Mouse (Mus musculus) left cerebral cortex, adult 9 months (tissue): Measurements from ENCODE around the gene Ak2.

ENCODE experiments used
- DNase-seq, 2 experiments: peaks; one replicate each; pipeline ENCODE4 v3.0.0; 2022; ENCODE audit warnings: low spot score in 2 of 2

Ak2 gene

DNA sequence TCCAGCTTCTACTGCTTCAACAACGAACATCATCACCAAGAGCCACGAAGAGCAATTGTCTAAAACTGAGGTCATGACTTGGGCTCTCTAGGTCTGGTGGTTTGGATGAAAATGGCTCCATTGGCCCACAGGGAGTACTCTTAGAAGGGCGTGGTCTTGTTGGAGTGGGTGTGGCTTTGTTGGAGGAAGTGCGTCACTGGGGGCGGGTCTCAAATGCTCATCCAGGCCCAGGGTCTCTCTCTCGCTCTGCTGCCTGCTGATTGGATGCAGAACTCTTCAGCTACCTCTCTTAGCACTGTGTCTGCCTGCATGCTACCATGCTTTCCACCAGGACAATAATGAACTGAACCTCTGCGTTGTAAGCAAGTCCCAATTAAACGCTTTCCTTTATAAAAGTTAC, 17.1 kb upstream of the Ak2 start:
- no peak for DNase-seq

DNA sequence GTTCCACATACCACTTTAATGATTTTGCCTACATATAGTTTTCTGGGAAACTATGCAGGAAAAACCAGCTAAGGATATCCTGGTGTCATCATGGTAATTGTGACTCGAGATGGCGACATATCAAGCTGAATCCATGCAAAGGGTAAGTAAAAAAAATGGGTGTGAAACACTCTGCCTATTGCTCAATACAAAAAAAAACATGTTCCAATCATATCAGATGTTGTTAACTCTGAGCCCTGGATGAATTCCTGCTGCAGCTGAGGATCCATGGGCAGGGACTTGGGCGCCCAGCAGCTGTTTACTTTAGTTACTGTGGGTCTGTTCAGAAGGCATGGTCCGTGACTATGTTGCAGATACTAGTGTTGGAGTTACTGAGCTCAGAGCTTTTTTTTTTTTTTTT, 15.2 kb upstream of the Ak2 start:
- DNase-seq: no peak

GRCm38 (mm10) chr4:128977217-128977616, 14.5 kb upstream of the Ak2 start:
- no peak for DNase-seq

GRCm38 (mm10) chr4:128978634-128979033, 13.1 kb upstream of the Ak2 start:
- DNase-seq: no peak

DNA sequence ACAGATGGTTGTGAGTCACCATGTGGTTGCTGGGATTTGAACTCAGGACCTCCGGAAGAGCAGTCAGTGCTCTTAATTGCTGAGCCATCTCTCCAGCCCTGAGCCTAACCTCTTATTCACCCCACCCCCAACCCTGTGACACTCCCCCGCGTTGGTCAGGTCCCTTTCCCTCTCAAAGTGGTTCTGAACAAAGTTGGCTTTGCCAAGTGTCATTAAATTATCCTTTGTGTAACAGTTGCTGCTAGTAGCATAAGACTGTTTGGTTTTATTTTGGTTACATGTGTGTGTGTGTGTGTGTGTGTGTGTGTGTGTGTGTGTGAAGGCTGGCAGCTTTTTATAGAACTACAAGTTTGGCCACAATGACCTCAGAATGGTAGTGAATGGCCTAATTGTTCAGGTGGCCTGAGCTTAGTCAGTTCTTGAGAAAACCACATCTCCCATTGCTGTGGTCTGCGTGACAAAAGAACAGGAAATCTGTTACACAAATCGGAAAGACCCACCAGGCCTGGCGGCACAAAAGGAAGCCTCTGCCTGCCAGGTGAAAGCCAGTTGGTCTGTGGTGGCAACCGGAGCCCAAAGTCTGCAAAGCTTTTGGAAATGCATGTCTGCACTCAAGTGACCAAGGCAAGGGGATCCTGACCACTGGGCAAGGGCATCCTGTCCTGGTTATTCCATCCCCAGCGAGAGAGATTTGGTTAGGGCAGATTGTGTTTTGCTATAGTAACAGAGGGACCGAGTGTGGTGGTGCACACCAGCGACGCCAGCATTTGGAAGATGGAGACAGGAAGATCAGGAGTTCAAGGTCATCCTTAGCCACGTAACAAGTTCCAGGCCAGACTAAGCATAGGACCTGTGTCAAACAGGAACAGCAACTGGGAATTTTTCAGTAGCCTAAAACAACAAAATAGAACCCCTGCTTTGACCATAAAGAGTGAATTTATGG, 10.6 kb upstream of the Ak2 start:
- no peak for DNase-seq

DNA sequence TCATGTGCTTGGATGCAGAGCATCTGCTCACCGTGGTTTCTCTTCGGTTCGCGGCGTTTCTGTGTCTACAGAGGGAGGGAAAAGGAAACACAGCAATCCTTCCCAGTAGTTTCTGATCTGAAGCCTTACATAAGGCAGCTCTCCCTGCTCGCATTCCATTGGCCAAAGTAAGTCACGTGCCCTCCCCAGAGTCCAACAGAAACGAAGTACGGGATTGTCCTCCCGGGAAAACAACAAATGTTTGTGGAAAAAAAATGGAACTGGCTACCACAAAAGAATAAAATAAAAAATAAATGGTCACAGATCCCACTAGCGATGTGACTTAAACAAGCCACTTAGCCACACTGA, 10.0 kb upstream of the Ak2 start:
- DNase-seq: no peak

GRCm38 (mm10) chr4:128983151-128983550, 8.6 kb upstream of the Ak2 start:
- no peak for DNase-seq

GRCm38 (mm10) chr4:128983656-128984055, 8.1 kb upstream of the Ak2 start:
- no peak for DNase-seq

DNA sequence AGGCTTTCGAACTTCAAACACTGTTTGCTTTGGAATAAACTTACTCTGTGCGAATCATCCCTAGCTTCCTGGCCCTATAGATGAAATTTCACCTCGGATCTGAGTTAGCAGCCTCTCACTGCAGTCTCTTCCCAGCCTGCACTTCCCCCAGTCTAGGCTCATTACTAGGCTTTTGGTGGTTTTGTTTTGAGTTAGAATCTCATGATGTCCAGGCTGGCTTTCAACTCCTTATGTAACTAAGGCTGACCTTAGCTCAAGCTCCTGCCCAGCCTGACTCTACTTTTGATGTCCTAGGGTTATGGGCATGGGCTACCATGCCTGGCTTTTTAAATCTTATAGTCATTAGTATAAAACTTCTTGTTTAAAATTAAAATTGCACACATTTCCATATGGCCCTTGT, 7.2 kb upstream of the Ak2 start:
- no peak for DNase-seq

- no peak for DNase-seq
These were observed 2.8 kb upstream of the Ak2 start for GRCm38 (mm10) chr4:128988911-128989310.

DNA sequence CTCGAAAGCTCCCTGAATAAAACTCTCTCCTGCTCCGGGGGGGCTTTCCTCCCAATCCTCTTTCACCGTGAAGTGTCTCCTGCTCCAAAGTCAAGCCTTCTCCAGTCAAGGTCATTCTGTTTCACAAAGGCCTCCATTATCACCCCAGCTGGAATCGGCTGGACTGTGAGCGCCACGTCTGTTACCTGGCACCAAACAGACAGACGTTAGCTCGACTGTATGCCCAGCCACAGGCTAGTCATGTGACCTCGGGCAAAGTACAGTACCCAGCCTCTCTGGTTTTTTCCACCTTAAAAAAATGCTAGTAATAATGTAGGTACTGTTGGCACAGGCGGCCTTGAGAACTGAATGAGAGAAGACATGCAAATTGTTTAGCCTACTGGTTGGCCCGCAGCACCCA, 2.1 kb upstream of the Ak2 start:
- no peak for DNase-seq

DNA sequence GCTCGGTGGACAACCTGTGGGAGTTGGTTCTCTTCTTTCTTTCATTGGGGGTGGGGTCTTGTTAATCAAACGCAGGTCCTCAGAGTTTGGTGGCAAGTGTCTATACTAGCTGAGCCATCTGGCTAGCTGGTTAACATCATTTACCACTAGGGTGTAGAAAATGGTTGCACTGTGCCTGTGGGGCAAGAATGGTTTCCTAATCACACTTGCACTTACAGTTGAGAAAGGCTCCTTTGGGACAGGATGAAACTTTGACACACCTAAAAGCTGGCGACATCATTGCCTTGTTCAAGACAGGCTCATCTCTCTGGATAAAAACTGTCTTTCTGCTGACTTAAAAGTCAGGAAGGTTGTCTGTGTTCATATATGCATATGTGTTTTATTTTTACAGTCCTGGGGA, 418 bp downstream of the Ak2 start:
- no peak for DNase-seq

GRCm38 (mm10) chr4:128993025-128993662, 1.4 kb downstream of the Ak2 start:
- peak; percentile 87 to 98 for DNase-seq

GRCm38 (mm10) chr4:128993675-128994074, 1.9 kb downstream of the Ak2 start:
- DNase-seq: no peak

GRCm38 (mm10) chr4:128995238-128995637, 3.5 kb downstream of the Ak2 start:
- DNase-seq: no peak

DNA sequence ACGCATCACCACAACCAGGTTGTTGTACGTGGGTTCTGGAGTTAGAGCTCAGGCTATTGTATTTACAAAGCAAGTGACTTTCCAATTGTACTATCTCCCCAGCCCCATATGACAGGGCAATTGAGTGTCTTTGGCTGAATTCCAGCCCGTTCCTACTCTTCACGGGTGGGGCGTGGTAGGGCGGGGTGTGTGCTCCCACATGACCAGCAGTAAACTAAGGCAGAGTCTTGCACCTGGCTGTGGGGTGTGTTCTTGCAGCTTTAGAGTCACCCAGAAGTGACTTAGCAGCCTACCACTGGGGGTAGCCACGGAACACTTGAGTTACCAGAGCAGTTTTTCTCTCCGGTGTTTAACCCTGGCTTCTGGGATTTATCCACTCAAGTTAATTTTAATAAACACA, 5.5 kb downstream of the Ak2 start:
- DNase-seq: no peak

- no peak for DNase-seq
These were observed 6.6 kb downstream of the Ak2 start for GRCm38 (mm10) chr4:128998401-128998800.

GRCm38 (mm10) chr4:129000786-129001185, 9.0 kb downstream of the Ak2 start:
- no peak for DNase-seq

DNA sequence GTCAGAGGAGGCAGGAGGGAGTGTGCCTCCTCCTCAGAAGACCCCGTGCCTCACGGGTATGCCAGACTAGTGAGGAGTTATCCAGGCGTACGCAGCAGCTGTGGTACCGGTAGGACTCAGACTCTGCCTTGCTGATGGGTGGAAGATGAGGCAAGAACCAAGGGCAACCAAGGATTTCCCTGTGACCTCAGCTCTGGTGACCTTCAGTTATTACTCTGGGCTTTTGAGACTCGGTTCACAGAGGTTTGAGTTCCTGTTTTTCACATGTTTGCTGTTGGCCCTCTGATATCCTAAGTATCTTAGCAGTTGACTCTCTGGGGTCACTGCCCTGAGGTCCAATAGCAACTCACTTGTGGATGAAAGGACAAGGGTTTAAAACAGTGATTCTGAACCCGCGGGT, 12.0 kb downstream of the Ak2 start:
- DNase-seq: no peak

GRCm38 (mm10) chr4:129008006-129008519, 16.3 kb downstream of the Ak2 start:
- DNase-seq: no peak

GRCm38 (mm10) chr4:129008672-129009071, 16.9 kb downstream of the Ak2 start:
- no peak for DNase-seq

DNA sequence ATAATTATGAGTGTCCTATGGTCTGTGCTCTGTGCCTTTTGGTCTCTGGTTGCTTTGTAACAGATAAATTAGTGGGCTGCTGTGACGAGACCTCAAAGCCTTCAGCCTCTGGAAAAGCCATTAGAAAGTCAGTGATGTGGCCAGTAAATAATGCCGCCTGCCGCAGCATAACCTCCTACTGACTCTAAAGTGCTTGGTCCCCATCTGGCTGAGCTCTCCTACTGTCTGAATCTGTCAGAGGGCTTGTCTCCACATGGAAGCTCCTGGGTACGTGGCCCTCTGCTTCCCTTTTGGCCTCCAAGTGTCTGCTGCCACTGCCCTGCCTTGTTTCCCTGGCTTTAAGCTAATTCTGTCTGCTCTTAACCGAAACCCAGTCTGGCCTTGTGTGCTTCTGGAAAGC, 17.8 kb downstream of the Ak2 start:
- DNase-seq: no peak

GRCm38 (mm10) chr4:129011604-129012121, 19.9 kb downstream of the Ak2 start:
- DNase-seq: no peak
